Mouse (Mus musculus) right cerebral cortex, postnatal 4 days (tissue): ENCODE data around the gene Tmem120b.

Experiments used
- DNase-seq: peaks from one replicate; pipeline ENCODE4 v3.0.0-alpha.2; 2022

Tmem120b gene

DNA sequence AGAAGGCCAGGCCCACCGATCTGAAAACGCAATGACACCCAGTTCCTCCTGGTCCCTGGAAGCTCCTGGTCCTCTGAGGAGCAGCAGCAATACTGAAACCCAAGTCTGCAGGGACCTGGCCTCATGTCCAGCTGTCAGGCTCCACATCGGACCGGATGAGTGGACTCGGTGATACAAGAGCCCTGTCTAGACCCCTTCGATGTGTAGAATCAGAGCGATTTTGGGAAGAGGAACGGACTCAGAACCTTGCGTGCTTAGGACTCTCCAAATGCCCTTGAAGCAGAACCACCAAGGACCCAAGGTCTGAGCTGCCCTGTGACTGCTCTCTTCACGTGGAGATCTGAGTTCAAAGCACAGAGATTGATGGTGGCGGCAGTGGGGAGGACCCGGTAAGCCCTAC lies at the start of gene Tmem120b:
Gene Tmem120b (plus strand): TSS at position 301 of the 400 bp plus-strand sequence.
- no peak for DNase-seq

DNA sequence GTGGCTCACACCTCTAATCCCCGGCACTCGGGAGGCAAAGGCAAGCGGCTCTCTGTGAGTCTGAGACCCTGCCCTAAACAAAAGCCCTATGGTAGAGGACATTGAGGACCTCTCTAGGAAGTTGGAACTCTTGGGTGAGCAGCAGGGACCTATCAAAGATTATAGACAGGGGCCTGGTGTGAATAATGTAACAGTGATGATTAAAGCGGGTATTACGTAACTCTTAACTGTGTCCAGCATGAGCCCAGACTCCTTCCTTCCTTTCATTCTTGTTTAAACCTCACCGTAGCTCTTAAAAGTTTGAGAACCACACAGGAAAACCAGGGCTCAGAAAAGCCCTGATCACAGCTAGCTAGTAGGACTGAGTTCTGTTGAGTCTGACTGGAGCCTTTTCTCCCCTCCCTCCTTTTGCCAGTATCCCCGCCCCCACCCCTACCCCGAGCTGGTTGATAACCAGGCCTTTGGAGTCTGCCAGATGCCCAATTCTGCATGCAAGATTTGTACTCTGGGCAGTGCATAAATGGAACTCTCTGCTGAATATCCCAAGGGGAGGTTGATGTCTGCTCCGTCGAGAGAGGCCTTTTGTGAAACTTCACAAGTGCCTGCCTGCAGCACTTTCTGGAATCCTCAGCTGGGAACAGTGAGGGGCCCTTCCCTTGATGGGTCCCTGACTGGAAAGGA lies 48.7 kb upstream of the Tmem120b start:
- no peak for DNase-seq

DNA sequence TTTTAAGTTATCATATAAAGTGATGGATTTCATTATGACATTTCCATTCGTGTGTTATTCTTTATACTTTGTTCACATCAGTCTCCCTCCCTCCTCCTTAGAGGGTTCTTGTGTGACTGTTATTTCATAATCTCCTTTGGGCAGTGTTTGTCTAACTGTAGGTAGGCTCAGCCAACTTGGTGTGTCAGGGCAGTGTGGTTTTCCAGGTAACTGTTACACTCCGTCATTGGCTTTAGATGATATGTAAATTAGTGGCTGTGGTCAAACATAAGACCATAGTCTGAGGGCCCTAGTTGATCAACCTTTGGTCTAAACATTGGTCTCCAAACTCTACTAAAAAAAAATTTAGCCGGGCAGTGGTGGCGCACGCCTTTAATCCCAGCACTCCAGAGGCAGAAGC lies 47.8 kb upstream of the Tmem120b start:
- DNase-seq: no peak

DNA sequence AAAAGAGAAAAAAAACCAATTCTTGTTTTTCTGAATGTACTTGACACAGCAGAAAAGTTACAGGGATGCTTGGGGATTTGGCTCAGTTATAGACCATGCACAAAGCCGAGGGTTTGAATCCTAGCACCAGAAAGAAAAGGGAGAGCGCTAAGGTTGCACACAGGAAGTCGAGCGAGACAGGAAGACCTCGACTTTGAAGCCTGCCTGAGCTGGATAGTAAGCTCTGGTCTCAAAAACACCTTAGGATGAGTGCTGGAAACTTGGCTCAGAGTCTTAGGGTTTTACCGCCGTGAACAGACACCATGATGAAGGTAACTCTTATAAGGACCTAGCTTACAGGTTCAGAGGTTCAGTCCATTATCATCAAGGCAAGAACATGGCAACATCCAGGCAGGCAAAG lies 46.8 kb upstream of the Tmem120b start:
- DNase-seq: no peak

DNA sequence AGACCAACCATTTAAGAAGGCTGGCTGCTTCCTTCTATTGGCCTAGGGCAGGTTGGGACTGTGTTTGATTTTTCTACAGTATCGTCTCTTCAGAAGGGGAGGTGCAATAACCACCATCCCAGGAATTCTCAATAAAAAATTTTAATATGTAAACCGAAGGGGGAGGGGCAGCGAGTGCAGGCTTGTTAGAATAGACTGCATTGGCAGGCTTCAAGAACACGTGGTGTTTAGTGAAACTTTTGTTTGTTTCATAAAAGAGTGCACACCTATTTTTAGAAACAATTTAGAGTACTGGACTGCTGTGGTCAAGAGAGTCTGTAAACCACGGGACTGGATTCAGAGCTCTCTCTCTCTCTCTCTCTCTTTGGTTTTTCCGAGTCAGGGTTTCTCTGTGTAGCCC lies 45.2 kb upstream of the Tmem120b start:
- no peak for DNase-seq

DNA sequence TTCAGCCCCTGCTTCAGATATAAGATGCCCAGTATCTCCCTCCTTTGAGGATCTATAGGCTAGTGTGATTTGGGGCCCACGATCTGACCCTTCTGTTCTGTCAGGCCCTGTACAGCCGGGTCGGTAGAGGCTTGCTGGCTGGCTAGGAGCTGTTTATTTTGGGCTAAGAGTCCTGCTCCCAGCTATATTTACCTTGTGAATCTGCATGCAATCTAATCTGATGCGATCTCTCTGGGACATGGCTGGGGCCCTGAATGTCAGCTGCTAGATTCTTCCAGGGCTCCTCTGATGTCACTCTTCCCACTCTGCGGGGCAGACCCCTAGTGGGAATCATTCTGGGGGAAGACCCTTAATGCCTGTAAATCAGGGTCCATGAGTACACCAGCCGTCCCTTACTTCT lies 43.9 kb upstream of the Tmem120b start:
- no peak for DNase-seq

DNA sequence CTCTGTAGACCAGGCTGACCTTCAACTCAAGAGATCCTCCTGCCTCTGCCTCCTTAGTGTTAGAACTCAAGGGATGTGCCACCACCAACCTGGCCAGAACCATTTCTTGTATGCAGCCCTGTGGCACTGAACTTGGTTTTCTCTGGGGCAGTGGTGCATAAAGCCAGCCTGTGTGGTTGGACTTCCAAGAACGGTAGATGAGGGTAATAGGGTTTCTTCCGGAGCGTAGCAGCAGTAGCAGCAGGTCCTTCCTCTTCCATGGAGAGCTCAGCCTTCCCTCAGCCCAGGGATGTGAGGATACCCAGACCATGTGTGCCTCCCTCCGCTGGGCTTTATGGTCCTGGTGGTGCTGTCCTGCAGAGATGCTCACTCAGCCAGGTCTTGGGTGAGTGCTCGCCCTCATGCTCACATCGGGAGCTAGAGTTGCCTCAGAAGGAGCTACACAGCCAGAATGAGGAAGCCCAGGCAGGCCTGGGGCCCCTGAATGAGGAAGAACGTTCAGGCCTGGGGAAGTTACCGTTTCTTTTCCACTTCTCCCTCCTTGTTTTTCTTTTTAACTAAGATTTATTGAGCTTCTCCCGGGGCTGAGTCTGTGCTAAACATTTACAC lies 43.1 kb upstream of the Tmem120b start:
- no peak for DNase-seq

DNA sequence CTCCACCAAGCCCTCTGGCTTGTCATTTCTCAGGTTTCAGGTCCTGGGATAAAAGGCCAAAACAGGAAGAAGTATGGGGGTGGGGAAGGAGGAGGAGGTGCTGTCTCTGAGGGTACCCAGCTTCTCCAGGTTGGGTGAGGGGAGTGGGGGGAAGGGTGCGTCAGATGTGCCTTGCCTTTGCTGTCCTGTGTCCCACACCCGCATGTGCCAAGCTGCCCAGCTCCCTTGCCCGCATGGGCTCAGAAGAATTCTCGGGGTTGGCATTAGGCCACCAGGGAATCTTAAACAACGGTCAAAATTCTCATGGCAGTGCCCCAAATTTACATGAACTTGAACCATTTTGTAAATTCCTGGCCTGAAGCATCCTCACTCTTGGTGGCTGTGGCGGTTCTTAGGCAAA lies 41.8 kb upstream of the Tmem120b start:
- DNase-seq: no peak

DNA sequence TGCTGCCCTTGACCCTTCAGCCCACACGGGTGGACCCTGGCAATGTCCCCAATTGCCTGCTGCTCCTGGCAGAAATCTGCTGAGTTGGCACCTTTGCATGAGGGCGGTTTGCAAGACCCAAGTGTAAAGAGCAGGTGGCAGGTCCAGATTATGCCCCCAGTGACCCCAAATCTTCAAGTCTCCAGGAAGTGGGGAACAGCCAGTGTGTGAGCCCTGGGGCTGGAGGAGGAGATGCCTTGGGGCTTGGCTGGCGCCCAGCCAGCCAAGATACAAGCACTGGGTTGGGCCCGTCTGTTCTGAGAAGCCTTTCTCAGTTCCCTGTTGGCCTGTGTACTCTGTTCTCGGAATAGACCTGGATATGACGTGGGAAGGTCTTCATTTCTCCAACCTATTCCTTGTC lies 40.8 kb upstream of the Tmem120b start:
- no peak for DNase-seq

DNA sequence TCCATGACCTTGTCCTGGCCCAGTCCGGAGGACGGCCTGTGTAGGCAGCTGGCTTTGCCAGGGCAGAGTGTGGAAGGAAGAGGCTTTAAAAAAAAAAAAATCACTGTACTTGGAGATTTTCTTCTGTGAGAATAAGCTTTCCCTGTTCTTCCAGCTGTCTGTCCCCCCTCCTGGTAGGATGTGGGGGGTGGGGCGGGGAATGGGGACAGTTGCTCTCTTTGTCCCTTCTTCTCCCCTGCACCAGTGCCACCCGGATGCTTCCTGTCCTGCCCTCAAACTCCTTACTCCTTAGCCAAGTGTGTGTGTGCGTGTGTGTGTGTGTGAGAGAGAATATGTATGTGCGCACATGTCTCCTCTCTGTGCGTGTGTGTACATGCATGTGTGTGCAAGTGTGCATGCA lies 38.5 kb upstream of the Tmem120b start:
- no peak for DNase-seq

DNA sequence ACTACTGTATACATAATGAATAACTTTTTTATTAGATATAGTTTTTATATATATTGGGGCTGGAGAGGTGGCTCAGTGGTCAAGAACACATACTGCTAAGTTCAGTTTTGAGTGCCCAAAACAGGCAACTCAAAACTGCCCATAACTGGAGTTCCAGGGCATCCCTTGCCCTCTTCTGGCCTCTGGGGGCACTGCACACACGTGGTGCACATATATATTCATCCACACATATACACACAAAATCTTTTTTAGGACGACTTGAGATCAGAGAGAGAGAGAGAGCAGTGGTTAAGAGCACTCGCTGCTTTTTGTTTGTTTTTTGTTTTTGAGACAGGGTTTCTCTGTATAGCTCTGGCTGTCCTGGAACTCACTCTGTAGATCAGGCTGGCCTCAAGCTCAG lies 36.9 kb upstream of the Tmem120b start:
- DNase-seq: no peak

DNA sequence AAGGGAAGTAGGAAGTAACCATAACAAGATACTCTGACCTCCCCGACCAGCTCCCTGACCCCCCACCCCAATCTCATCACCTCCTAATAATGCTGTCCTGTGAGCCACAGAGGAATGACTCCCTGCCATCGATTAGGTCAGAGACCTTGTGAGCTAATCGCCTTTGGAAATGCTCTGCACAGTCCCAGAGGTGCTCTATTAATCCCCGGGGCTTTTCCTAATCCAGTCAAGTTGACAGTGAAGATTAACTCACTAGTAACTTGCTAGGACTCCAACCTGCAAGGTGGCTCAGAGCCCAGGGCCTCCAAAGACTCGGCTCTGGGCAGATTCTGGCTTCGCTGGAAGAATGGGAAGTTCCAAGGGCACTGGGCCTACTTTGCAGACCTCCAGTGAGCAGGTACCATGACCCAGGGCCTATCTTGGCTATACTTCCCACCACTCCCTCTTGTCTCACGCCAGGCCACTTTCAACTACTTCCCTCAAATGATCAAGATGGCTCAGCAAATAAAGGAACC lies 34.5 kb upstream of the Tmem120b start:
- no peak for DNase-seq

DNA sequence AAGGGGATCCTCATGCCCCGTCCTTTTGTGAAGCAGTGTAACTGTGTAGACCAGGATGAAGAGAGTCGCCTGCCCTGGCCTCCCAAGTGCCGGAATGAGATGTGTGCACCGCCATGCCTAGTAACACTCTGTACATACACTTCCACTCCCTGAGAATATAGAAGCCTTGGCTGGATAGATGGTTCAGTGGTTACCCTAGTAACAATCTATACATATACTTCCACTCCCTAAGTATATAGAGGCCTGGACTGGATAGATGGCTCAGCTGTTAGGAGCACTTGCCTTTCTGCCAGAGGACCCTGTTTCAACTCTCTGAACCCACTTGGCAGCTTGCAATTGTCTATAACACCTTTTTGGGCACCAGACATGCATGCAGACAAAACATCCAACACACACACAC lies 33.1 kb upstream of the Tmem120b start:
- DNase-seq: no peak

DNA sequence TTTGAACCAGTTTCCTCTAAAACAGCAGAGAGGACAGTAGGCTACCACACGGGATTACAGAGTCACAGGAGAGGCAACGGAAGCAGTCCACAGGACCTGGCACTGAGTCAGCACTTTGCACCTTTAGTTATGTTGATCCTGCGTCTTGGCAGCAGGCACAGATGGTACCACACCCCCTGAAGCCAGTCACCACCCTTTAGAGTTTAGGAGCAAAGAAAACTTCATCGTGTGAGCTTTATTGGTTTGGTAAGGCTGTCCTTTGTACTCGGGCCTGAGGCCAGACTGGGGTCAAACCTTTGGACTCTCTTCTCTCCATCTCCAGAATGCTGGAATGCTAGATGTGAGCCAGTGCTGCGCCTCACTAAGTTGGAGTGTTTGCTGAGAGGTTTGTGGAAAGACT lies 32.7 kb upstream of the Tmem120b start:
- DNase-seq: no peak

DNA sequence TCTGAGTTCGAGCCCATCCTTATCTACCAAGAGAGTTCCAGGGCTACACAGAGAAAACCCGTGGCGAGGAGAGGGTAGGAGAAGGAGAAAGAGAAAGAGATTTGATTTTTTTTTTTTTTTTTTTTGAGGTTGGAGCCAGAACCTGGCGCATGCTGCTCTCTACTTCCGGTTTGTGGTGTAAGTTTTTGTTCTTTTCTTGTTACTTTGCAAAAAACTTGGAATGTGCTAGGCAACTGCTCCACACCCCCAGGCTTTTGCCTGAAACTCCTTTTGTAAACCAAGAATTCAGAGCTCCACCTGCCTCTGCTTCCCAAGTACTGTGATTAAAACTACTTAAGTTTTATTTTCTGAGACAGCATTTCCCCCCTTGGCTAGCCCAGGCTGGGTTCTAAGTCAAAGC lies 30.1 kb upstream of the Tmem120b start:
- DNase-seq: no peak

DNA sequence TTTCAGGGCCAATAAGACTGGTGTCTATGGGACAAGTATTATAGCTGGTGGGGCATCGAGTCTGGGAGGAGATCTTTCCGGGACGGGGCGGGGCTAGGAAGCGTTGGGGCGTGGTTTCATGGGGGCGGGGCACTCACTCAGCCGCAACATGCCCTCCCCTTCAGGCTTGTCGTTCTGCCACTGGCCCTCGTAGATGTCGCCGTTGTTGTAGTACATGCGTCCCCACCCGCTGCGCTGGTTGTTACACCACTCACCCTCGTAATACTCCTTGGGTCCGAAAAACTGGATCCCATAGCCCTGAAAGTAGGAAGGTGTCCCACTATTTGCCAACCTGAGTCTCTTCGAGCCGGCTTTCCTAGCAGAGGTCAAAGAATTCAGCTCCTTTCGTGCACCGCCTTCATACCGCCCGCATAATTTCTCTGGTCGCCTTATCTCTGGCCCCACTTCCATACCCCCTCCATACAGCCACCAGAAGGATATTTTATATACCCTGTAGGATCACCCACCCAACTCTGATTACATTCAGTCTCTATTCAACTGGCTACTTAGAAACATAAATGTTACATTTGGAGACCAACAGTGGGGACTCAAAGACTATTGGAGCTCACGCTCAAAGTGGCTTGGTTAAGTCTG lies 29.0 kb upstream of the Tmem120b start:
- DNase-seq: no peak

DNA sequence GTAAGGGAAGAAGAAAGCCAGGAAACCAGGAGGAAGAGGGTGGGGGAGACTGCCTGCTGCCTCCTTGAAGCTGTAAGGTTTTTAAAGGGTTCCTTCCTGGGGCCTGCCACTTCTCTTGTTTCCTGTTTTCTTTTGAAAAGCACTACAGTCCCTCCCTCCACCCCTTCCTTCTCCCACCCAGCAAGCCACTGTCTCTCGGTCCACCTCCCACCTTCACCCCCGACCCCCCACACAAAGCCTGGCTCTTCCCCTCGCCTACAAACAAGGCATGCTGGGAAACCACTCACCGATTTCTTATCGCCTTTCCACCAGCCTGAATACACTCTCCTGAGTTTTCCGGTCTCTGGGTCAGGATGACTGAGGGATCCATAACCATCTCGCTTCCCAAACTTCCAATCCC lies 27.4 kb upstream of the Tmem120b start:
- no peak for DNase-seq

DNA sequence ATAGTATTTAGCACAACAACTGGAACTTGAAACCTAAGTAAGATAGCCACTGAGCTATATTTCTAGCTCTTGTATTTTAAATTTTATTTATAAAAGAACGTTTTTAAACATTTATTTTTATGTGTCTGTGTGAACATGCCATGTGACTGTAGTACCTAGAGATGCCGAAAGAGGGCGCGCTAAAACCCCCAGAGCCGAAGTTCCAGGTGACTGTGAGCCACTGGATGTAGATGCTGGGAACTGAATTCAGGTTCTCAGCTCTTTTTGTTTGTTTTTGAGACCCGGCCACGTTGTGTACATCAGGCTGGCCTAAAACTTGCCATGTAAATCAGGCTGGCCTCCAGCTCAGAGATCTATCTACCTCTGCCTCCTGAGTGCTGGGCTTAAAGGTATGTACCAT lies 24.4 kb upstream of the Tmem120b start:
- no peak for DNase-seq

DNA sequence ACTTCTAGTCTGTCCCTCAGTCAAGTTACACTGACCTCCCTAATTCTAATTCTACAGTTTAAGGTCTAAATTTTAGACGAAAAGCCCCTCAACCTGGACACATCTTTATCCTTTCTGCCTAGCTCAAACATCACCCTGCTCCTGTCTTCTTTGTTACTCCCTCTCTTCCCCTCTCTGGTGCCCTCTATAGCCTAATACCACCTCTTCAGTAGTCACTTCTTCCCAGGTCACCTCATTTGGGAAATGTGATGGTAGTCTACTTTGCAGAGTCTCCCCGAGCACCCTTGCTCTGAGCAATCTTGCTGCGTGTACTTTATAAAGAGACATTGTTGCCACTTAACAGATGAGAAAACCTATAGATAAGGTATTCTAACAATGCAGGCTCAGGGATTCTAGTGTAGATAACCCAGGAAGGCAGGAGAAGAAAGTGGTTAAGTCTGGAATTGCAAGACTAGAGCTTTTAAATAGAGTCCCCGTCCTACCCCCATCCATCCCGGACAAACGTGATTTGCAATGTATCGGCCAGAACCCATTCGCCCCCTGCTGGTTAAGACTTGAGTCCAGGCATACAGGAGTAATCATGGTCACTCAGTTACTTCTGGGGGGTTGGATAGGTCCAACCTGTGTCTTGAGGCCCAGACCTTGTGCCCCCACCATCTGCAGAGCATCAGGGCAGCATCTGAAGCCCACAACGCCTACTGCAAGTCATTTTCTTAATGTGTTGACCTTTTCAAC lies 22.5 kb upstream of the Tmem120b start:
- peak; percentile 56 for DNase-seq

DNA sequence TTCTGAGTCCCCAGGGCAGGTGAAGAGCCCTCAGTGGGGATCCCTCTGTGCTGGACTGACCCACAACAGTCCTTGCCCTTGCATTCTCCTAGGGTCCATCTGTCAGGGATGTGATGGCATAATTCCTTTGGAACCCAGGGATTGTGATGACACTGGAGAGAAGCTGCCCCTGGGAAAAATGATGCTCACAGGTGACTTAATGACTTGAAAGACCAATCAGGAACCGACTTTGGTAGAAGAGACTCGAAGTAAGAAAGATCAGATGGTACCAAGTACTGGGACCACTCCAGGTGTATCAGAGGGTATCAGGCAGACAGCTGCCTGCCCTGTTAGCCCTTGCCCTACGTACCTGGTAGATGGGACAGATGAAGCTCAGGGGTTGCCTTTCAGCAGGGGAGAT lies 21.3 kb upstream of the Tmem120b start, which contains the start of gene Morn3:
Gene Morn3 (minus strand): TSS at position 101 of the 400 bp plus-strand sequence.
- DNase-seq: no peak

DNA sequence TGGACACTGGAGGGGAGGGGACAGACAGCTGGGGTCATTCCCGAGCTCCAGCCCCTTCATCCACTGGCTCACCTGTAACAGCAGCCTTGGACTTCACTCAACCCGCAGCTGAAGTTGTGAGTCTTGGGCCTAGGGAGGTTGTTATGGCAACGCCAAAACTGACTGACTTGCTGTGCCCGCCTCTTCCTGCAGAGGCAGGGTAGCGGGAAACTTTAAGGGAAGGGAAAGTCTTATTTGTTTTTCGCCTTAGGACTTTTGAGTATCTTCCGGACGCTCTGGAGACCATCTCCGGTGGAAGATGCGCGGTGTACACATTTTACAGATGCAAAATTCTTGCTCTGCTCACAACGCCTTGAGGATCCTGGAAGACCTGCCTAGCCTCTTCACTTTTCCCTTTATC lies 18.9 kb upstream of the Tmem120b start:
- peak; percentile 22 for DNase-seq

DNA sequence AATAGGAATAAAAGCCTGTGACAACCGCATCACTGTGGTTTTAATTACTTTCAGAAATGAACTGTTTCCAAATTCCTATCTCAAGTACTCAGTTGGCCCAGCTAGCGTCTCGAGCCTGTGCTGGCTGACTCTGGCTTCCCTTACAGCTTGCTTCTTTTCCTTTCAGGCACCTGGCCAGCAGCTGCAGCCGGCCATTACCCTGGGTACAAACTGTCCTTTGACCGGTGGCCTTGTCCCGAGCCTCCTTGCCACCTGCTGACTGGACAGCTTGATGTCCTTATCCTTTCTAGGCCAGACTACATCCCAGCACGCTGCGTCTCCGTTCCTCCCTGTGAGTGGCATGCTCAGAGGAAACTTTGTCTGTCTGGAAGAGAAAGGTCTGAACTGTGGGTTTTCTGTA lies 17.3 kb upstream of the Tmem120b start:
- DNase-seq: no peak

DNA sequence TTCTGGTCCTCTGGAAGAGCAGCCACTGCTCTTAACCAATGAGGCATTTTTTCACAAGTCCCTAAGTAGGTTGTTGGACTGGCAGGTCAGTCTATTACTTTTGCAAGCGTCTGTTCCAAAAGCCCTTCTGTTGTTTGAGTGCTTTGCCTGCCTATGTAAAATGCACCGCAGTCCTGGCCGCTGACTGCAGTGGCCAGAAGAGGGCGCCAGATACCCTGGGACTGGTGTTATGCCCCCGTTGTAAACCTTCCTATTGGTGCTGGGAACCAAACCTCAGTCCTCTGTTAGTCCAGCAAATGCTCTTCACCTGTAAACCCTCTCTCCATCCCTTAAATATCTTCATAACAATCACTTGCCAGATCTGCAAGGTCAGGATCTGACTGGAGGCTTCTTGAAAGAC lies 16.5 kb upstream of the Tmem120b start:
- DNase-seq: no peak
